Mouse (Mus musculus) adrenal gland, adult 18-20 months (tissue): ENCODE results near the gene Tmem189. TPM values are rescaled to one million over a fixed set of nuclear protein-coding genes. Genes with fewer than 3 reads are reported as not detected.

Source experiments
- DNase-seq, 2 experiments: peaks; one replicate each; pipeline ENCODE4 v3.0.0; 2021 to 2022; ENCODE audit warnings: low spot score in 2 of 2
- total RNA-seq, 2 experiments: library from RNA; stranded (reverse); gene quantifications; 1 replicate in 1 of 2; 2 replicates in 1 of 2; pipeline ENCODE4 v1.2.3; 2021

Tmem189 gene
- total RNA-seq, 2 experiments from 2014 or later = 21.4 to 26.6 TPM

DNA sequence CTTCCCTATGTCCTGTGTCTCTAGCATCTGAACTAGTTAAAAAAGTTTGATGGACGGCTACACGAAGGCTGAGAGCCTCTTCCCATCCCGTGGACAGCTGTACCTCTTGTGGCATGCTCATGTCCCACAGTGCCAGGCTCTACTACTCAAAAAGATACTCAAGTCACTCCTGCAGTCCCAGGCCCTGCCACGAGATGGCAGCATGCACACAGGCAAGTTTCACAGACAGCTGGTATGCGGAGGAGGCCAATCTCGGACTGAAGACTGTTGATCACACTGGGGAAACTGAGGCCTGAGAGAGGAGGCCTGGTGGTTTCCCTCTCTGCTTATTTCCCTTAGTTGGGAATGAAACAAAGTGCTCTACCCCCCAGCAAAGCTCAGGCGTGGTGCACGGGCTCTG lies 4.5 kb downstream of the Tmem189 start:
- peak; percentile 99 for DNase-seq

DNA sequence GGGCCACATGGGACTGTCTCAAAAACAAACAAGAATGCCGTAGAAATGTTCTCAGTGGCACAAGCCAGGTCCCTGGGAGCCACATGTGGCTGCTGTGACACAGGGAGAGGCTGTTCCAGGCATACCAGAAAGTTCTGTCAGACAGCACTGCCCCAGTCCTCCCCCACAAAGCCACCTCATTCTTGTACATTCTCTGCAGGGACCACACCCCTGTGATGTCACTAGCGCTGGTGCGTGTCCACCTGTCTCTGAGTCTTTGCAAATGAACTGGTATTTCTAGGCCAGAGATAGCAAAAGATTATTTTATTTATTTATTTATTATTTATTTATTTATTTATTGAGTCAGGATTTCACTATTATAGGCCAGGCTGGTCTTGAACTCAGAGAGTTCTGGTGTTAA lies 5.9 kb downstream of the Tmem189 start:
- no peak for DNase-seq

DNA sequence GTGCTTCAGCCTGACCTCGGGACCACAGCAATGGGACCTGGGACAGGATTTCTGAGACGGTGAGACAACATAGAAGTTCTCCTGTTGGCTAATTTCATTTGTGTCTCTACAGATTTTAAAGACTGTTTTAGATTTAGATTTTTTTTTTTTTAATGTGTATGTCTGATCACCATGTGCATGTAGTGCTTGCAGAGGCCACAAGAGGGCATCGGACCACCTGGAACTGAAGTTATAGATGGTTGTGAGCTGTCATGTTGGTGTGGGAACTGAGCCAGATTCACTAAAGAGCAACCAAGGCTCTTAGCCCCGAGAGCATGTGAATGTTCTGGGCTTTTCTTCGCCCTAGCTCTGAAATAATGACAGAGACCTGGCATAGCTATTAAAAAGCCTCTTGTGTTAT lies 9.0 kb downstream of the Tmem189 start:
- peak in 1 of 2 experiments; percentile 65 for DNase-seq

DNA sequence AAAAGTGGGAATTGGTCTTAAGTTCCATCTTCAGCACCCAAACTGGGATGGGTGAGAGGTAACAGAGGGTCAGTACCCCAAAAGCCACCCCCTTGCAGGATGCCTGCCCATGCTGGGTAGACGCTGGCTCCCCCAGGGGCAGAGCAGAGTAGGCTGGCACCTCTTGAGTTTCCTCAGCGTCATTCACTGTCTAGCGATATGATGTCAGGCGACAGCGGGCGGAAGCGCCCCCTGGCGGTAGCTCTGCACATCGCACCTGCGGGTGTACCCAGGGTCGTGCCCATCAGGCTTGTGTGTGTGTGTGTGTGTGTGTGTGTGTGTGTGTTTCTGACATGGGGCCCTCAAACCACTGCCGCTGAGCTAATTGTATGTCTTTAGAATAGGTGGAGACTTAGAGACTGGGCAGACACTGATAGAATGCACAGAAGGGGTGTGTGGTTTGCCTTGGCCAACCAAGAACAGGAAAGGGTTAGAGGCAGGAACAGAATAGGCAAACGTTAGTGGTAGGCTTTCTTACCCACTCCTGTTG lies 9.7 kb downstream of the Tmem189 start:
- peak; percentile 84 to 88 for DNase-seq

DNA sequence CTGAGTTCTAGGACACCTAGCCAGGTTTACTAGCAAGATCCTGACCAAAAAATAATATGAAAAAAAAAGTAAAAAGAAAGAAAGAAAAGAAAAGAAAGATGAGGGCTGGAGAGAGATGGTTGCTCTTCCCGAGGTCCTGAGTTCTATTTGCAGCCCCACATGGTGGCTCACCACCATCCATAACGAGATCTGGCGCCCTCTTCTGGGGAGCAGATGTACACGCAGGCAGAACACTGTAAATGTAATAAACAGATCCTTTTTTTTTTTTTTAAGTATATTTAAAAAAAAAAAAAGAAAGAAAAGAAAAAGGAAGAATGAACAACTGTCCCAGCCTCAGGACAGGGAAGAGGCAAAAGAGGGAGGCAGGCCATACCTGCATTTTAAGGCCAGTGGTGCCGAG lies 11.0 kb downstream of the Tmem189 start:
- no peak for DNase-seq

DNA sequence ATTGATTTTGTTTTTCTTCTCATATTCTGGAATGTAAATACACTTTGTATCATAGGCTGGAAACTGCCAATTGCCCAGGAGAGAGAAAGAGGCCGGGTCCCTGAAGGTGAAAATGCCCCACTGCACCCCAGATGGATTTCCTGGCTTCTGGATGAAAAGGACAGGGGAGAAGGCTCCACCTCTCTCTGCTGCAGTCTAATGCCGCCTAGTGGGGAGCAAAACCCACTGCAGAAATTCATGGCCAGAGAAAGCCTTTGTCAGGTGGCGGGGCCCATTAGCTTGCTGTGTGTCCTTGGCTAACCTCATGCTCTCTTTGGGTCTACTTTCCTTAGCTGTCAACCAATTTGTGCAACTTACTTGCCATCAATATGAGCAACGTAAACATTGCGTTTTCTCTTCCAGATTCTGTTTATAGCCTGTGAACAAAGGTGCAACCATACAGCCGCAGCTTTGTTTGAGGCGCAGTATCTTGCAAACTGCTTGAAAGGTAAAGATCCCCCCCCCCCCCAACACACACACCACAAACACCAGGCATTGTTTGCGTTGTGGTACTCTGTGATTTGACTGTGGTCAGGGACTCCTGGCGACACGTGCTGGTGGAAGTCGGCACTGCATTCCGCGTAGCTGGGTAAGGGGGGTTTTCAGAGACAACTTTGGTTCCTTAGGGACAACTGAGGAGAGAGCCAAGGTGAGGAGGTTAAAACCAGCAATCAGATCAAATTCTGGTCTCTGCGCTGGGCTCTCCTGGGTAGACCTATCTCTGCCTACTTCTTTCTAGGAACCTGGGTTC lies 14.3 kb downstream of the Tmem189 start:
- no peak for DNase-seq

DNA sequence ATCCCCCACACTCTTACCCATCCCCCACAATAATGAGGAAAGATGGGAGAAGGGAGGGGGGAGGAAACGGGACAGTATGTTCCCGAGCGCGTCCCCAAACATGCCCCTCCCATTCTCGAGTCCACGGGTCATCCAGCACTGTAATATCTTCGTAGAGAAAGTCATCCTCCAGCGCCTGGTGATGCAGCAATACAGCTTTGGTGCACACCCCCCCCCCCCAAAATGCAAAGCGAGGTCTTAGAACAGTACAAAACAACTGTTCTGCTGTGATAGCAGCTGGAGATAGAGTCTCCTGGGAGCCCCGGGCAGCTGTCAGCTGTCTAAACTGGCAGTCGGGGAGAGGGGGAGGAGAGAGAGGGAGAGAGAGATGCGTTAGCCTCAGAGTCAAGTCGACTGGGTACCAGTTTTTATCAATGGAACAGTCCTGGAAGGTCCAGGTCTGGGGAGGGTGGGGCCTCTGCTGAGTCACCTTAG lies 17.4 kb downstream of the Tmem189 start:
- DNase-seq = no peak

DNA sequence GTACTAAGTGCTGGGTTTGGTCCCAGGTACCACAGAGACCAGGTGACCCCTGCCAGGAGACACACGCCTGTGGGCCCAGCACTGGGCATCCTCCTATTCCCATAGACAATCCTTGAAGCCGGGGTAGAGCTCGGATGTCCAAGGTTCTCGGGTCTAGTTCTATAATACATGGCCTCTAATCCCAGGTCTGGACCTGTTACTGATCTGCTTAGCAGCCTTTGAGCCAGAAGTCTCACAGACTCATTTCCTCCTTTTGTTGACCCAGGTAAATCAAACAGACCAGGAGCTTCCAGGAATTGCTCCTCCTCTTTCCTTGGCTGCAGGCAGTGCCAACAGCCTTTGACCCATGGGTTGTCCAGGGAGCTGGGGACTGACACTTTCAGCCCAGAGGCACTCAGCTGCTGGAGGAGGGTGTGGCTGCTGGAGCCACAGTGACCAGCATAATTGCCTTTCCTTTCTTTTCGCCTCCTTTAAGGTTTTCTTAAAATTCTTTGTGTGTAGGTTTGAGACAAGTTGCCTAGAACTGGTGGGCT lies 18.5 kb downstream of the Tmem189 start:
- DNase-seq = no peak

DNA sequence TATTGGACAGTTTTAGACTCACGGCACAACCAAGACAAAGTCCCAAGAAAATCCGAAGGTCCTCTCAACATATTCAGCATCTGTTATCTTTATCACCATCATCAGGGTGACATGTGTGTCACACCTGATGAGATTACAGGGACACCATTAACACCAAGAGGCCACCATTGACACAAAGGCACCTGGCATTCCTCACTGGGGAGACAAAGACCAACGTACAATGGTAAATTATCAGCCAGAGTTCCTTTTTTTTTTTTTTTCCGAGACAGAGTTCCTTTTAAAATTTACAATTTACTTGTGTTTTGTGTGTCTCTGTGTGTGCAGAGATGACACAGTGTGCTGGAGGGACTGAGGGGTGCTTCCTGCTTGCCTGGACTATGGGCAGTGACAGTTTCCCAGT lies 20.2 kb downstream of the Tmem189 start:
- DNase-seq = no peak

DNA sequence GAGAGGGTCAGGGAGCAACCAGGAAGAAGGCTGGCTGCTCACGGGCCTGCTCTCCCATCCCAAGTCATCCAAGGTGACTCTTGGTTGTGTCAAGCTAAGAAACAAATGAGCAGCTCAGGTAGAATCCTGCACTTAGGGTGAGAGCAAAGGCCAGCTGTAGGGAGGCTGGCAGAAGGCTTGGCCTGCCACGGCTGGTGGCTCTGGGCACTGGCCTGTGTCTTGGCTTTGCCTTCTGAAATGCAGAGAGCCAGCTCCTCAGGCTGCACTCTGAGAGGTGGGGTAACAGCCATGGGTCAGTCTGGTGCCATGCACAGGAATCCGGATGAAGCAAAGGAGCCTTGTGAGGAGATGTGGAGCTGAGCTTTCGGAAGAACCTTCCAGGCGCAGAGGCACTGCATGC lies 21.2 kb downstream of the Tmem189 start:
- no peak for DNase-seq

DNA sequence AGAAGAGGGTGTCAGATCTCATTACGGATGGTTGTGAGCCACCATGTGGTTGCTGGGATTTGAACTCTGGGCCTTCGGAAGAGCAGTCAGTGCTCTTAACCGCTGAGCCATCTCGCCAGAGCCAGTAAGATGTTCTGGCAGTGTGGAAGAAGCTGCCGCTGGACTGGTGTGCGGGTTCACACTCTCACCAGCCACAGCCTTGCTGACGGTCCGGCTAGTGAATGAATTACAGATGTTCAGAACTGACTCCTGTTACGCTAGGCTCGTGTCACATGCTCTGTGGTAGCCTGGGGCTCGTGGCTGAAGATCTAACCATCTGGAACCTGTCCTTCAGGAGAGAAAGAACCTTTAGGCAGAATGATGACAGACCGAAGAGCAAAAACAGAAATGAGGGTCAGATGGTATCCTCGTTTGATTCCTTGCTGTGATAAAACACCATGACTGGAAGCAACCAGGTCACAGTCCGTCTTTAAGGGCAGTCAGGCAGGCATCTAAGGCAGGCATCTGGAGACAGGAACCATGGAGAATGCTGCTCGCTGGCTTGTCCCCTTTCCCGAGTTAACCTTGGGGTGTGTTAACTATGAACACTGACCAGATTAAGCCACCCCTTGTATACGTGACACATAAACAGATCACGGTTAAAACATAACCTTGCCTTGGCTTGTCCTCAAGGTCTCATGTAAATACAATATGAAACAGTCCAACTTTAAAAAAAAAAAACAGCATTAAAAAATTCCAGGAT lies 23.5 kb downstream of the Tmem189 start:
- DNase-seq = no peak

DNA sequence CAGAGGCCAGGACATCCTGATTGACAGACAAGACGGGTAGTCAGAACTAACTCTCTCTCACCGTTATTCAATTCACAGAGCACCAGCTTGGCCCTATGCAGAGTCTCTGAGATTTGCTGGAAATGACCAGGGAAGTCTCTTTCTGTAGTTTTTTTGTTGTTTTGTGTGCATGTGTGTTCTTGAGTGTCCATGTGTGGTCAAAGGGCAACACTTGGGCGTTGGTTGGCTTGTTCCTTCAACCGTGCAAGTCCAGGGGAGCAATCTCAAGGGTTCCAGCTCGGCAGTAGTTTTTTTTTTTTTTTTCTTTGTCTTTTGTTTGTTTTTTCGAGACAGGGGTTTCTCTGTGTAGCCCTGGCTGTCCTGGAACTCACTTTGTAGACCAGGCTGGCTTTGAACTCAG lies 26.9 kb downstream of the Tmem189 start:
- no peak for DNase-seq

DNA sequence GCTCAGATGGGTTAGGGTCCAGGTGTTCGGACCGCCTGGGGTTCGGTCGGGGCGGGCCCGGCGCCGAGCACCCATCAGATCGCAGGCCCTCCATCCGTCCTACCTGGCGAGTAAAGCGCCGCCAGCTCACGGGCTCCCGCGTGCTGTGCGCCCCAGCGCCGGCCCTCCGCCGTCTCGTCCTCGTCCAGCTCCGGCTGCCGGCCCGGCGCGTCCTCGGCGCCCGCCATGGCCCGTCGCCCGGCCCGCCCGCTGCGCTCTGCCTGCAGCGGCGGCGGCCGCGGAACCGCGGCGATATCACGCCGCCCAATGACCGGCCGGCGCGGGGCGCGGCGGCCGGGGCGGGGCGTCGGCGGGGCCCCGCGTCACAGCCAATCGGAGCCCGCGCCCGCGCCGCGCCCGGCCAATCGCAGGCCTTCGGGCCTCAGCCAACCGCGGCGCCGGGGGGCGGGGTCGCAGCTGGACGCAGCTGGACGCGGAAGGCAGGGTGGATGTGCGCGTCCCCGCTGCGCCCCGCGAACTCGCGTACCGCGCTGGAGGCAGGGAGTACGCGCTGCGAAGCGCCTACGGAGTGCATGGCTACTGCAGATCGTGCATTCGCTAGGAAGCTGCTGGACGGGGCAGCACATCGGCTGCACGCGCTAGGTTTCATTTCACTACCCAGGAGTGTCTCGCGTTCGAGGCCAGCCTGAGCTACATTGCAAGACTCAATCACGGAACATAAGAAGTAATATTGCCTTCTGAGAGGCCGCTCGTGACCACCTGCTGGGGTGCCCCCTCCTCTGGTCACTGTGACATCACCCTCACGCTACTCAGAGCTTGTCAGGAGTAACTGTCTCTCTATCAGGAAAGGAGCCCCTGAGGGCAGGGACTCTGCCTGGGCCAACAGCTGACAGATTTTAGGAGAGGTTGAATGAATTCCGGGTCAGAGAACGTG lies 28.1 kb downstream of the Tmem189 start, which contains the start of gene Gm20431:
Gene Gm20431 (minus strand): TSS at position 227 of the 934 bp plus-strand sequence.
- DNase-seq = peak; percentile 96

DNA sequence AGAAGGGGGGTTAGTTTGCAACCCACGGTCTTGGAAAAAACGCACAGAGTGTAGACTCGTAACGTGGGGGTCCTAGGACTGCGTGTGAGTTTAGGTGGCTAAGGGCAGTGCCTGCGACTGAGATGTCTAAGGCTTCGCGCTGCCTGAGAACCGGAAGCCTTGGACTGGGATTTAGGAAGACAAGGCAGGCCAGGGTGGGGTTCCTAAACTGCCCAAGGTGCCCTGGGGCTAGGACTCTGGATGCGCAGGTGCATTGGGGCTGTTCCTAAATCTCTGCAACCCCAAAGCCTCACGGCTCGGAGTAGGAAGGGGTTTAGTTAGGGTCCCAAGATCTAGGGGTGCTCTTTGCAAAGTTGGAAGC lies 29.0 kb downstream of the Tmem189 start:
- DNase-seq = no peak

DNA sequence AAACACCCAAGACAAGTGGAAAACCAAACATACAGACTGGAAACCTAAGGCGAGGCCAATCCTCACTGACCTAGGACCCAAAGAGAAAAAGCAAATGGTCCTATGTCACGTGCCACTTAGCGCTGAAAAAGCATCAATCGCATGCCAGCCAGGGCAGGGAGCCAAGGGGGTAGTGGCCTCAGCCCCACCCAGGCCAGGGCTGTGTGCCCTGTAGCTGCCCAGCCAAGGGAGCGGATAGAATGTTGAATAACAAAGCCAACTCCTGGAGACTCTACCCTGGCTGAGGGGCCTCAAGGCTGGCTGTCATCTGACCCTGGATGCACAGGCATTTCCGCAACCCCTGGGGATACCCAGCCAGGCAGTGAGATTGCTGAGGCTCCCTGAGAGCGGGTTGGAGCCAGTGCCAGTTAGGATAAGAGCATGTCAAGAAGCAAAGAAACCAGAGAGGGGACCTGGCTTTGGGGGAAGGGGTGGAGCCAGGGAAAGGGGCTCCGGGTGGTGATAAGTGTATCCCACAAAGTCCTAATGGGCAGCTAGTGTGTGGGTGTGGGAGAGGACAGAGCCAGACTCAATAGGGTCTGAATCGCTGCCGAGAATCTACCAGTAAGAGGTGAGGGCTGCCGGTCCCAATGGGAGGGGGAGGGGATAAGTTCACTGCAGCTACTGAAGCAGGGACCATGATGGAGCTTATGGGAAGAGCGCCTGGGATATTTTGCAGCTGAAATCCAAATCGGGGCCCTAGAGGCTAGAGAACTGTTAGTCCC lies 29.6 kb downstream of the Tmem189 start:
- DNase-seq = peak; percentile 39 to 55

DNA sequence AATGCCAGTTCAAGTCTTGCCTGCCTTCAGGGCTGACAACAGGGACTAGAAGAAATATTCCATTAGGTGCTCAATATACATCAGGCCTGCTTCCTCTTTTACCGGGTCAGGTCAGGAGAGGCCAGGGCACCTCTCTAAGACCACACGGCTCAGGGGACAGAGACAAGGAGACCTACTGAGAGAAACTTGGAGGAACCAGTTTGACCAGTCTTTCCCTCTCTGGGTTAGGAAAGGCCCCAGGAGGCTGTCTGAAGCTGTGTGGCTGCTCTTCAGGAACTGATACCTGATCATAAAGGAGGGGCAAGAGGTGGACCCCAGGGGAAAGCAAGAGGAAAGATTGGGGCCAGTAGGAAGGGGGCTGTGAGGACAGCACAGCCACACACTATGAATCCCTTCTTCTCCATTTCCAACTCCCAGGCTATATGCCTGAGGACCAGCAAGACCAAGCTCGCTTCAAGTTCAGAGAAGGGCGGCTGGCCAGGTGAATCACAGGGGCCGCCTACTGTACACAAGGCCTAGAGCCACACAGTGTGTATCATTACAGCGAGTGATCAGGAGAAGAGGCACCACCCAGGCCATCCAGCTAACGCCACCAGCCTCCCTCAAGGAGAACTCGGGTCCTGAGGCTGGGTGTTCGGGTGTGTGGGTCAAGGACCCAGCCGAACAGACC lies 30.3 kb downstream of the Tmem189 start:
- no peak for DNase-seq

DNA sequence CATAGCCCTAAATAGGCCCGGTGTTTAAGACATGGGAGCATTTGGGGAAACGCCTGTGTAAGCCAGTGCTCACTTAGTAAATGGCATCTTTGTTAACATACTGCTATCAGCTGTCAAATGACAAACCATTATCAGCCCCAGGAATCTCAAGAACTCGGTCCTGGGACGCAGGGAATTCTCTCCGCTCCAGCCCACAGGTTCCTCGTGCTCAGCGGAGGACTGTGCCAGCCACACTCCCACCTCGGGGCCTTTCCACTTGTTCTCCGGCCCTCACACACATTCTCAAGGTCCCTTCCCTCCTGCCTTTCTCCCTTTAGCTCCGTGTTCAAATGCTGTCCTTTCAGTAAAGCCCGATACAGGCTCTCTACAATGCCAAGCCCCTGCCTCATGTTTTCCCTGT lies 30.9 kb downstream of the Tmem189 start:
- no peak for DNase-seq

DNA sequence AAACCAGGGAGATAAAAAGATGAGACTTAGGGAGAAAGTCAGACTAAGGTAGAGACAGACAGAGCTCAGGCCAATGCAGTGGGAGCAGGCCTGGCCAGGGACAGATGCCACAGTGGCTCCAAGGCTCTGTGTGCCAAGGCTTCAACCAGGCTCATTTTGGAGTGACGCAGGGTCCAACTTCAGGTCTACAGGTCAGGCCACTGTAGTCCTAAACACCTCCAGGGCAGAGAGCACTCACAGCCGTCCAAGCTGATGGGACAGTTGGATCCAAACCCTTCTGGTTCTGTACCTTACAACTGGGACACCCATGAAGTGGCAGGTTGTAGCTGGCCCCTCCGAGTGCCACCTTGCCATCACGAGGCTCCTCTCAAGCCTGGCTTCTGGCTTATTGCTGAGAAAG lies 31.6 kb downstream of the Tmem189 start:
- DNase-seq = no peak
